7 mouse cellular contexts compared by ENCODE assay signal in genomic region chr12:112955800-112956199, GRCm38 (mm10). TPM values are rescaled to one million over a fixed set of nuclear protein-coding genes. Genes with fewer than 3 reads are reported as not detected.
DNase-seq lines count a peak whose midpoint lies in the region; ATAC-seq lines count a peak whose summit lies in the region.

No protein-coding gene starts in this region.

- peak; percentile 46; the same call in 1 of the 2 replicates for ATAC-seq in forebrain, embryonic 13.5 days
- peak; percentile 36 for ATAC-seq in hindbrain, embryonic 12.5 days (ENCODE audit: low FRiP score)

- peaks cover 5% of the 10 kb centered on the region for H3K4me1 ChIP-seq in forebrain, embryonic 13.5 days
- peaks cover 10% of the 10 kb centered on the region for H3K4me1 ChIP-seq in hindbrain, embryonic 12.5 days

- H3K4me3 ChIP-seq in forebrain, embryonic 13.5 days, result no peak overlapping the region
- H3K4me3 ChIP-seq in hindbrain, embryonic 12.5 days, result no peak overlapping the region

- H3K9ac ChIP-seq in forebrain, embryonic 13.5 days, result no peak overlapping the region
- H3K9ac ChIP-seq in hindbrain, embryonic 12.5 days, result no peak overlapping the region

- peak overlapping the region; percentile 51 for H3K27ac ChIP-seq in forebrain, embryonic 13.5 days
- no peak overlapping the region; the same call in 1 of the 2 replicates for H3K27ac ChIP-seq in hindbrain, embryonic 12.5 days

- H3K4me2 ChIP-seq in forebrain, embryonic 13.5 days, result no peak overlapping the region
- no peak overlapping the region for H3K4me2 ChIP-seq in hindbrain, embryonic 12.5 days (replicated peaks)

- no peaks in the 10 kb centered on the region for H3K9me3 ChIP-seq in forebrain, embryonic 13.5 days (replicated peaks)
- no peaks in the 10 kb centered on the region for H3K9me3 ChIP-seq in hindbrain, embryonic 12.5 days (replicated peaks)

- 34% methylated on average over 4 of the region's 4 CpGs for WGBS in forebrain, embryonic 13.5 days
- WGBS in hindbrain, embryonic 12.5 days, result 39% methylated on average over 4 of the region's 4 CpGs

- peaks cover 4% of the 10 kb centered on the region; the same call in 1 of the 2 replicates for H3K27me3 ChIP-seq in forebrain, embryonic 13.5 days
- H3K27me3 ChIP-seq in hindbrain, embryonic 12.5 days, result no peaks in the 10 kb centered on the region

- H3K36me3 ChIP-seq in forebrain, embryonic 13.5 days (ENCODE audit: poor library complexity, severe bottlenecking), result peaks cover 34% of the 10 kb centered on the region
- peaks cover 19% of the 10 kb centered on the region for H3K36me3 ChIP-seq in hindbrain, embryonic 12.5 days

- DNase-seq in NIH3T3 (ENCODE audit: low read depth), result peak; percentile 86
- peak; percentile 74 for DNase-seq in c-Kit-positive CD71-positive TER-119-positive erythroid progenitor cells, embryonic 14.5 days (ENCODE audit: low spot score)
- DNase-seq in layer of hippocampus, postnatal 14 days (ENCODE audit: low spot score in 2 of 2), result peak; percentile 74 to 79
- peak; percentile 85 for DNase-seq in lung, postnatal 14 days
- peak; percentile 75 for DNase-seq in right cerebral cortex, postnatal 14 days

RNA-seq across cellular contexts. Expression of gene Nudt14, which starts 13.9 kb away (rescaled TPM):
- 57.1 and 61.2 TPM in 2 replicates for polyA plus RNA-seq in forebrain, embryonic 13.5 days (2015; fragmentation: Nextera tagmentation; extraction: Ambion mirVana)
- 51.5 and 65.9 TPM in 2 replicates for polyA plus RNA-seq in hindbrain, embryonic 12.5 days (2016; fragmentation: Nextera tagmentation; extraction: Ambion mirVana)
- total RNA-seq in layer of hippocampus, postnatal 14 days (2021), result 10 to 100 TPM in 1 of 2 experiments, 1 to 10 TPM in 1; 7.5 to 11.1 TPM

RNA-seq across cellular contexts. Expression of gene Btbd6, which starts 20.5 kb away (rescaled TPM):
- 30.3 and 32.7 TPM in 2 replicates for polyA plus RNA-seq in forebrain, embryonic 13.5 days (2015; fragmentation: Nextera tagmentation; extraction: Ambion mirVana)
- polyA plus RNA-seq in hindbrain, embryonic 12.5 days (2016; fragmentation: Nextera tagmentation; extraction: Ambion mirVana), result 34.5 and 34.8 TPM in 2 replicates
- total RNA-seq in layer of hippocampus, postnatal 14 days (2021), result 10 to 100 TPM; 47.1 to 47.2 TPM

RNA-seq across cellular contexts. Expression of gene Jag2, which starts 26.2 kb away (rescaled TPM):
- 4.1 TPM in 2 replicates for polyA plus RNA-seq in forebrain, embryonic 13.5 days (2015; fragmentation: Nextera tagmentation; extraction: Ambion mirVana)
- 9.4 and 10.3 TPM in 2 replicates for polyA plus RNA-seq in hindbrain, embryonic 12.5 days (2016; fragmentation: Nextera tagmentation; extraction: Ambion mirVana)
- 10 to 100 TPM; 45.2 to 50.8 TPM for total RNA-seq in layer of hippocampus, postnatal 14 days (2021)

RNA-seq across cellular contexts. Expression of gene Brf1, which starts 44.7 kb away (rescaled TPM):
- polyA plus RNA-seq in forebrain, embryonic 13.5 days (2015; fragmentation: Nextera tagmentation; extraction: Ambion mirVana), result 62.5 and 68.8 TPM in 2 replicates
- 72.4 and 75.5 TPM in 2 replicates for polyA plus RNA-seq in hindbrain, embryonic 12.5 days (2016; fragmentation: Nextera tagmentation; extraction: Ambion mirVana)
- 10 to 100 TPM; 51.2 to 58.9 TPM for total RNA-seq in layer of hippocampus, postnatal 14 days (2021)

RNA-seq across cellular contexts. Expression of gene Pacs2, which starts 58.5 kb away (rescaled TPM):
- 17.4 and 20.9 TPM in 2 replicates for polyA plus RNA-seq in forebrain, embryonic 13.5 days (2015; fragmentation: Nextera tagmentation; extraction: Ambion mirVana)
- 29.2 and 29.4 TPM in 2 replicates for polyA plus RNA-seq in hindbrain, embryonic 12.5 days (2016; fragmentation: Nextera tagmentation; extraction: Ambion mirVana)
- total RNA-seq in layer of hippocampus, postnatal 14 days (2021), result 100 to 1,000 TPM; 121 TPM
